Mouse (Mus musculus) limb, embryonic 10.5 days (tissue): ENCODE results near the gene Lrrc45. TPM values are rescaled to one million over a fixed set of nuclear protein-coding genes. Genes with fewer than 3 reads are reported as not detected.

Experiments used
- polyA plus RNA-seq: library from polyadenylated mRNA; unstranded; fragments of >200 nt; fragmentation: Nextera tagmentation; extraction: Ambion mirVana; gene quantifications from 2 replicates; pipeline ENCODE4 v1.2.1, GENCODE M21; 2016

Lrrc45 gene
- polyA plus RNA-seq, 1 experiment from 2014 or later: 60.8 TPM

Other genes with a start within 250 kb of the Lrrc45 start
- gene Arl16, start 246.3 kb upstream of the Lrrc45 start, polyA plus RNA-seq: 54.2 and 65.6 TPM in 2 replicates
- gene Mrpl12, start 229.3 kb upstream of the Lrrc45 start, polyA plus RNA-seq: 187 and 250 TPM in 2 replicates
- gene Slc25a10, start 222.1 kb upstream of the Lrrc45 start, polyA plus RNA-seq: 69.0 and 71.8 TPM in 2 replicates
- gene Gcgr, start 183.2 kb upstream of the Lrrc45 start, polyA plus RNA-seq: 0.26 and 1.1 TPM in 2 replicates
- 223 and 235 TPM in 2 replicates for gene Mcrip1, start 164.2 kb upstream of the Lrrc45 start, polyA plus RNA-seq
- gene Ppp1r27, start 162.8 kb upstream of the Lrrc45 start, polyA plus RNA-seq: 0.25 and 0.26 TPM in 2 replicates
- 613 and 656 TPM in 2 replicates for gene P4hb, start 140.7 kb upstream of the Lrrc45 start, polyA plus RNA-seq
- 742 and 814 TPM in 2 replicates for gene Arhgdia, start 132.3 kb upstream of the Lrrc45 start, polyA plus RNA-seq
- gene Alyref, start 115.6 kb upstream of the Lrrc45 start, polyA plus RNA-seq: 720 and 728 TPM in 2 replicates
- gene Anapc11, start 115.5 kb upstream of the Lrrc45 start, polyA plus RNA-seq: 201 and 207 TPM in 2 replicates
- 0.56 TPM in 1 of 2 replicates, not detected in the other for gene Npb, start 105.4 kb upstream of the Lrrc45 start, polyA plus RNA-seq
- 161 and 169 TPM in 2 replicates for gene Pcyt2, start 96.0 kb upstream of the Lrrc45 start, polyA plus RNA-seq
- gene Sirt7, start 88.7 kb upstream of the Lrrc45 start, polyA plus RNA-seq: 27.2 and 28.8 TPM in 2 replicates
- 25.9 and 28.1 TPM in 2 replicates for gene Mafg, start 80.3 kb upstream of the Lrrc45 start, polyA plus RNA-seq
- 40.6 TPM in 2 replicates for gene Pycr1, start 70.2 kb upstream of the Lrrc45 start, polyA plus RNA-seq
- not detected in 2 replicates for gene Myadml2, start 65.8 kb upstream of the Lrrc45 start, polyA plus RNA-seq
- 9.1 and 10.1 TPM in 2 replicates for gene Notum, start 52.8 kb upstream of the Lrrc45 start, polyA plus RNA-seq
- gene Aspscr1, start 41.0 kb upstream of the Lrrc45 start, polyA plus RNA-seq: 166 and 171 TPM in 2 replicates
- gene Cenpx, start 187 bp upstream of the Lrrc45 start, polyA plus RNA-seq: 122 and 123 TPM in 2 replicates
- 25.4 and 28.8 TPM in 2 replicates for gene Rac3, start 7.5 kb downstream of the Lrrc45 start, polyA plus RNA-seq
- 14.0 and 15.9 TPM in 2 replicates for gene Dcxr, start 13.4 kb downstream of the Lrrc45 start, polyA plus RNA-seq
- gene Cbr2, start 18.2 kb downstream of the Lrrc45 start, polyA plus RNA-seq: 15.2 and 16.3 TPM in 2 replicates
- 9.3 and 20.0 TPM in 2 replicates for gene Hmga1b, start 48.9 kb downstream of the Lrrc45 start, polyA plus RNA-seq
- gene Rfng, start 70.3 kb downstream of the Lrrc45 start, polyA plus RNA-seq: 35.7 and 40.4 TPM in 2 replicates
- gene Gps1, start 70.3 kb downstream of the Lrrc45 start, polyA plus RNA-seq: 269 and 270 TPM in 2 replicates
- gene Dus1l, start 82.5 kb downstream of the Lrrc45 start, polyA plus RNA-seq: 122 and 136 TPM in 2 replicates
- gene Fasn, start 110.6 kb downstream of the Lrrc45 start, polyA plus RNA-seq: 125 and 139 TPM in 2 replicates
- gene Ccdc57, start 218.9 kb downstream of the Lrrc45 start, polyA plus RNA-seq: 7.0 and 7.2 TPM in 2 replicates
- gene Slc16a3, start 234.6 kb downstream of the Lrrc45 start, polyA plus RNA-seq: 119 and 165 TPM in 2 replicates